Mouse (Mus musculus): ENCODE data around the gene Mdc1.

GRCm38 (mm10) chr17:35803858-35804399 is 37.4 kb upstream of the Mdc1 start:
- no peak for TF ChIP-seq CTCF (IDR thresholded peaks at IDR 0.05; ENCODE audit: borderline replicate concordance, insufficient read depth, low read depth, low read length)
- no peak for TF ChIP-seq POLR2A (IDR thresholded peaks at IDR 0.05; ENCODE audit: borderline replicate concordance, insufficient read depth, low read length)

Measured in cerebellum, adult 2 months (tissue).